Mouse (Mus musculus) v-Abl transformed pro-B cells (cell line): ENCODE data around the gene Lsm11.
"Not testable (repeated sequence)": the region's sequence is repeated elsewhere in the genome, so short reads cannot be mapped to it uniquely, and the experiment has no call there.

Source experiments
- in situ Hi-C, 2 experiments: fragments of 400-800 bp; cut with MboI; formaldehyde crosslinking; loops; one replicate each; pipeline ENCODE4 v1.15.1; 2025; ENCODE audit not compliant: unreplicated experiment in 2 of 2

Lsm11 gene

GRCm38 (mm10) chr11:45886596-45886995 is 58.1 kb downstream of the Lsm11 start:
- in situ Hi-C loops: loop anchor here (5.0 to 10.0 kb wide), 5 partner anchors 202 to 1274 kb away; no protein-coding TSS in a partner anchor

DNA sequence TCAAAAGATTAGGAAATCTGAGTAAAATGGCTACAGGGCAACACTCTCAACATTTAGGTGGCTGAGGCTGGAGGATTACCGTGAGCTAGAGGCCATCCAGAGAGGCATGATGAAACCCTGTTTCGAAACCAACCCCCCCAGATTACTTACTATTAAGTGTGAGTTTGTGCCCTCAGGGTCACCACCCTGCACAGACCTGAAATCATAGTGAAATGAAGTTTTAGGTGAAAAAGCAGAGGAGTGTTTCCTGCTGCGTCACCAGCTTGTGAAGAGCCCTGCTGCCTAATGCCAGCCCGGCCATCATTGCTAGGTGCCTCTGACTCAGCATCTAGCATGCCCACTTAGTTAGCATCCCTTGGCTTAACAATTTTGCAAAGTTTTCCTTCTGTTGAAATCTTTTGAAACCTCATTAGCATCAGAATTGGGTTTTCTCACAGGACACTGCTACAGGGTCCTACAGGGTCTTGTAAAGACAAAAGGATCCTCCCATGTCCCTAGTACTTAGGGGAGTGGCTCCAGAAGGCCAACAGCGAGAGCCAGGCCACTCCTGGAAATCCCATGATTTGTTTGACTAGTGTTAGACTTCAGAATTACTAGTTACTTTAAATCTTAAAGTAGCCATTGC is 59.0 kb downstream of the Lsm11 start:
- in situ Hi-C loops: loop anchor here (5.0 to 10.0 kb wide), 5 partner anchors 201 to 1273 kb away; no protein-coding TSS in a partner anchor

- in situ Hi-C loops: loop anchor here (5.0 to 10.0 kb wide), 8 partner anchors 77 to 1272 kb away; no protein-coding TSS in a partner anchor
Observed at GRCm38 (mm10) chr11:45884029-45884428, 60.7 kb downstream of the Lsm11 start.

- in situ Hi-C loops: loop anchor here (5.0 to 10.0 kb wide), 8 partner anchors 76 to 1271 kb away; no protein-coding TSS in a partner anchor
Observed at GRCm38 (mm10) chr11:45883270-45883931, 61.3 kb downstream of the Lsm11 start.

GRCm38 (mm10) chr11:45881683-45882068 is 63.1 kb downstream of the Lsm11 start:
- in situ Hi-C loops: loop anchor here (5.0 to 10.0 kb wide), 8 partner anchors 74 to 1269 kb away; no protein-coding TSS in a partner anchor

GRCm38 (mm10) chr11:45881026-45881682 is 63.6 kb downstream of the Lsm11 start:
- in situ Hi-C loops: loop anchor here (5.0 to 10.0 kb wide), 8 partner anchors 74 to 1269 kb away; no protein-coding TSS in a partner anchor

DNA sequence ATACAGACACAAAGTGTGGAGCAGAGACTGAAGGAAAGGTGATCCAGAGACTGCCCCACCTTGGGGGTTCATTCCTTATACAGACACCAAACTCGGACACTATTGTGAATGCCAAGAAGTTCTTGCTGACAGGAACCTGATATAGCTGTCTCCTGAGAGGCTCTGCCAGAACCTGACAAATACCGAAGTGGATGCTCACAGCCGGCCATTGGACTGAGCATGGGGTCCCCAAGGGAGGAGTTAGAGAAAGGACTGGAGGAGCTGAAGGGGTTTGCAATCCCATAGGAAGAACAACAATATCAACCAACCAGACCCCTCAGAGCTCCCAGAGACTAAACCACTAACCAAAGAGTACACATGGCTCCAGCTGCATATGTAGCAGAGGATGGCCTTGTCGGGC is 65.4 kb downstream of the Lsm11 start:
- in situ Hi-C loops: not testable (repeated sequence)
